Mouse (Mus musculus) liver, postnatal 0 days (tissue): ENCODE measurements around the gene Disp3. TPM values are rescaled to one million over a fixed set of nuclear protein-coding genes. Genes with fewer than 3 reads are reported as not detected.

ENCODE experiments used
- ATAC-seq: fragments of 200-750 bp; cut with Nextera tagmentation; 2 replicates; pipeline ENCODE4 v1.8.0; 2017; ENCODE audit warnings: mild to moderate bottlenecking, moderate library complexity
- DNase-seq: peaks from one replicate; pipeline ENCODE4 v3.0.0-alpha.2; 2016
- H3K27ac ChIP-seq: fragments of 300-500 bp; sonication (generic); 2 replicates; pipeline ENCODE4 v1.5.1; 2014; ENCODE audit warnings: antibody characterized with exemption, moderate library complexity, mild to moderate bottlenecking, low read depth
- H3K27me3 ChIP-seq: fragments of 300-500 bp; sonication (generic); 2 replicates; pipeline ENCODE4 v1.6.1; 2014; ENCODE audit warnings: low read length, control low read depth, mixed read lengths; ENCODE audit not compliant: insufficient read depth
- H3K36me3 ChIP-seq: fragments of 300-500 bp; sonication (generic); replicated peaks from 2 replicates; pipeline ENCODE4 v1.6.1; 2014; ENCODE audit warnings: mild to moderate bottlenecking, control low read depth, low read length, moderate library complexity, mixed read lengths; ENCODE audit not compliant: insufficient read depth
- H3K4me1 ChIP-seq: fragments of 300-500 bp; sonication (generic); 2 replicates; pipeline ENCODE4 v1.6.1; 2014; ENCODE audit warnings: antibody characterized with exemption, mild to moderate bottlenecking, control low read depth; ENCODE audit not compliant: insufficient read depth
- H3K4me2 ChIP-seq: fragments of 300-500 bp; sonication (generic); 2 replicates; pipeline ENCODE4 v1.6.1; 2014; ENCODE audit warnings: low read depth, mild to moderate bottlenecking, low read length, moderate library complexity, mixed read lengths
- H3K4me3 ChIP-seq: fragments of 300-500 bp; sonication (generic); 2 replicates; pipeline ENCODE4 v1.5.1; 2014; ENCODE audit warnings: low read depth, low read length
- H3K9ac ChIP-seq: fragments of 300-500 bp; sonication (generic); replicated peaks from 2 replicates; pipeline ENCODE4 v1.6.1; 2014; ENCODE audit warnings: mild to moderate bottlenecking, moderate library complexity
- H3K9me3 ChIP-seq: fragments of 300-500 bp; sonication (generic); 2 replicates; pipeline ENCODE4 v1.6.1; 2016; ENCODE audit warnings: mild to moderate bottlenecking, control low read depth, low read length, mixed read lengths
- CTCF ChIP-seq: sonication (generic); IDR thresholded peaks from 2 replicates; pipeline ENCODE4 v1.5.1; 2016; ENCODE audit warnings: antibody characterized with exemption, low read depth
- EP300 ChIP-seq: IDR thresholded peaks from 2 replicates; pipeline ENCODE4 v1.6.1; 2016; ENCODE audit warnings: antibody characterized with exemption, low read depth, mild to moderate bottlenecking
- whole genome bisulfite sequencing: fragments of 180-500 bp; shearing (Covaris S2); extraction: QIAGEN DNeasy Blood & Tissue Kit; methylation state at CpG from one replicate; pipeline ENCODE4 v1.1.7; 2014; ENCODE audit not compliant: insufficient replicate concordance; 5-methylcytosine and 5-hydroxymethylcytosine counted together
- polyA plus RNA-seq: library from polyadenylated mRNA; unstranded; fragments of >200 nt; fragmentation: Nextera tagmentation; extraction: Ambion mirVana; gene quantifications from 2 replicates; pipeline ENCODE4 v1.2.1, GENCODE M21; 2015

The Disp3 gene
- polyA plus RNA-seq, 1 experiment from 2014 or later: not detected

DNA sequence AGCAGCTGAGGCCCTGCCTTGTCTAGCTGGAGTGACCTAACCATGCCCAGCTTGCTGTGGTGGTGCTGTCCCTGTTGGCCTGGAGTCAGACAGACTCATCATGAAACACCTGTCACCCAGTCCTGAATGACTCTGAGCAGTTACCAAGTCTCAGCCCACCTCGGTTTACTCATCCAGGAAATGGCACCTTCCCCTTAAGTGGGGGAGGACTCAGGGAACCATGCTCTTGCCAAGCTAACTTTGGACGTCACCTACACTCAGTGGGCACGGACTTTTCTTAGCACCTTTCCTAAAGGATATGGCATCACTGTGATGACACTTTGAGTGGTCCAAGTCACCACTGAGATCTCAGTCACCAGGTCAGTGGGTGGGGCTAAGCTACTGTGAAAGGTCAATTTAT is 38.2 kb upstream of the Disp3 start:
- H3K27me3 ChIP-seq: peaks cover 4% of the 10 kb centered on the region; the same call in 1 of the 2 replicates
- DNase-seq (no peak), ATAC-seq (no peak)
- H3K4me3 ChIP-seq: no peak overlapping the region
- no peaks in the 10 kb centered on the region for H3K4me1 ChIP-seq
- H3K27ac ChIP-seq: no peak overlapping the region
- H3K9me3 ChIP-seq: no peaks in the 10 kb centered on the region
- no peaks in the 10 kb centered on the region for H3K36me3 ChIP-seq
- no peak overlapping the region for H3K4me2 ChIP-seq
- no peak overlapping the region for H3K9ac ChIP-seq
- TF ChIP-seq CTCF (no peak), EP300 (no peak)
- 75% methylated on average over 3 of the region's 3 CpGs for WGBS

DNA sequence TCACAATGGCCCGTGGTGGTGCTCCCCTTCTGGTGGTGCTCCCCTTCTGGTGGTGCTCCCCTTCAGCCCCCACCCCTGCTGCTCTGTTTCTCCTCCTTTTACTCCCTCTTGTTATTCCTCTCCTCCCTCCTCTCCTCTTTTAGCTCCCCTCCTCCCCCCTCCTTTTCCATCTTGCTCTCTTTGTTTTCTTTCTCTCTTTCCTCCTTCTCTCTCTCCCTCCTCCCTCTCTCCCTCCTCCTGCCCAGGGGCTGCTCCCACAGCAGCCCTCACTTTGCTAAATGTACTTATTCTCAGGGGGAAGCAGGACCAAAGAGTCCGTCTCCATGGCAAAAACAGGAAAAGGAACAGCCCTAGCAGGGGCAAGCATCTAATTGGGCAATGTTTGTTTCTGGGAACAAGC is 37.3 kb upstream of the Disp3 start:
- DNase-seq: no peak
- ATAC-seq: no peak
- no peak overlapping the region for H3K9ac ChIP-seq
- no peaks in the 10 kb centered on the region for H3K36me3 ChIP-seq
- no peak overlapping the region for H3K27ac ChIP-seq
- H3K4me3 ChIP-seq: no peak overlapping the region
- H3K27me3 ChIP-seq: peaks cover 4% of the 10 kb centered on the region; the same call in 1 of the 2 replicates
- WGBS: 25% methylated on average over 2 of the region's 2 CpGs
- H3K4me2 ChIP-seq: no peak overlapping the region
- no peaks in the 10 kb centered on the region for H3K4me1 ChIP-seq
- TF ChIP-seq EP300: no peak
- TF ChIP-seq CTCF: no peak
- no peaks in the 10 kb centered on the region for H3K9me3 ChIP-seq

DNA sequence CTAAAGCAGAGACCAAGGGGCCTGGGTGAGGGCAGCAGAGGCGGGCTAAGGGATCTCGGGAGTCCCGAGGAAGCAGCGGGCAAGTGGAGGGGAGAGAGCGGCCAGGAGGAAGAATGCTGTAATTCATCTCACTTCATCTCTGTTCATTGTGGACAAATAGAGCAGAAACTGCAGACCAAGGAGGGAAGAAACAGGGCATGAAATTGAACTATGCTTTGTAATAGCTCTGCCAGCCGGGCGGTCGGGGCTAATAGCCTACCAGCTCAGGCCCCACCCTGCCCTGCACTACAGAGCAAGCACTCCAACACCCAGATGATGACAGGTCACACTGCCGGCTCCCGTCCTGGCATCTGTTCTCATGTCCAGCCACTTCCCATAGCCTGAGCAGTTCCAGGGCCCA is 34.4 kb upstream of the Disp3 start:
- Histone ChIP-seq H3K4me3 (no peak overlapping the region), H3K27ac (no peak overlapping the region), H3K9ac (no peak overlapping the region), H3K27me3 (peaks cover 4% of the 10 kb centered on the region; the same call in 1 of the 2 replicates), H3K9me3 (no peaks in the 10 kb centered on the region), H3K36me3 (no peaks in the 10 kb centered on the region), H3K4me1 (no peaks in the 10 kb centered on the region), H3K4me2 (no peak overlapping the region)
- TF ChIP-seq EP300 (no peak), CTCF (no peak)
- ATAC-seq (no peak), DNase-seq (no peak)
- 53% methylated on average over 10 of the region's 10 CpGs for WGBS

DNA sequence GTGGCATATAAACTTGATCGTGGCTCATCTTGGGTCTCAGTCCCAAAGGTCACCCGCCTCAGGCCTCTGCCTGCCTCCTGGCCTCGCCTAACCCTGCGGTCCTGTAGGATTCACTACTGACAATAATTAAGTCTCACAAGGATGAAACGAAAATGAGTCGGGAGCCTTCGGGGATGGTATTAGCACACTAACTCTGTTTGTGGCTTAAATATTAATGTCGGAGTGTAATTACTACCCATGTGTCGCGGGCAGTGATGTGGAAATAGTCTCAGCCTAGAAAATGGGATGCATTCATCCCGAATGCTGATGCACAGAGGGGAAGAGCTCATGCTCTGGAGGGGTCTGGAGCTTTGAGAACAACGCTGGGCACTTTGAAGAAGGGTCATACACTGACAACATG is 31.6 kb upstream of the Disp3 start:
- ATAC-seq (no peak), DNase-seq (no peak)
- H3K4me2 ChIP-seq: no peak overlapping the region
- H3K9ac ChIP-seq: no peak overlapping the region
- H3K36me3 ChIP-seq: no peaks in the 10 kb centered on the region
- no peak for TF ChIP-seq EP300
- no peak for TF ChIP-seq CTCF
- WGBS: 80% methylated on average over 12 of the region's 12 CpGs
- no peaks in the 10 kb centered on the region for H3K4me1 ChIP-seq
- H3K4me3 ChIP-seq: no peak overlapping the region
- peaks cover 4% of the 10 kb centered on the region; the same call in 1 of the 2 replicates for H3K27me3 ChIP-seq
- H3K9me3 ChIP-seq: no peaks in the 10 kb centered on the region
- H3K27ac ChIP-seq: no peak overlapping the region

DNA sequence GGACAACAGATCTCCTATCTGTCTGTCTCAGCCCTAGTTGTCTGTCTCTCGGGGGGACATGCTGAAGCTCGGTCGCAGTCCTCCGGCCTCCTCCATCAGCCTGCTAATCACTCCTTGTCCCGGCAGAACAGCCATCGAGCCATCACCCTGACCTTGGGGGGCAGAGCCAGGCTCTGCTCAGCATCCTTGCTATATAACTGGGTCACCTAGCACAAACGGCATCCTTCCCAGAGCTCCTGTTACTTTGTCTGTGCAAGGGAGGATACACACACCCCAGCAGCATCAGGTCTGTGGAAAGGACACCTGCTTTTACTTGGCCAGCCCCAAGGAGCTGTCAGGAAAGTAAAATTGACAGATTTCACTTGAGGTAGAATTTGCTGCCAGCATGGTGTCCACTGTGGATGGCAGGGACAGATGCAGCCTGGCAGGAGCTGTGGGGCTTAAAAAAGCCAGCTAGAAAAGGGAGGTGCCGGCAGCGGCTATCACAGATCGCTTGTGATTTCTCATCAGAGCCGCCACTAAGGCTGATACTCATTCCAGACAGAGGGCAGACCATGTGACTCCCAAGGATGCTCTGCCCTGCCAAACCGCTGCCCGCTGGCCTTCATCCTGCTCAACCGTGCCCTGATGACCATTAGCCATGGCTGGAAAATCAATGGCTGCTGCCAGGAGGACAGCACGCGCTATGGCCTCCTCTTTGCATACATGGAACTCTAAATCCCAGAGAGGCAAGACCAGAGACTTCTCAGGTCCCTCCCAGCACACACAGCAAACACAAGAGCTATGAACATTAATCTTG is 27.8 kb upstream of the Disp3 start:
- no peaks in the 10 kb centered on the region for H3K27me3 ChIP-seq
- H3K9me3 ChIP-seq: no peaks in the 10 kb centered on the region
- no peak for TF ChIP-seq EP300
- no peak for TF ChIP-seq CTCF
- no peaks in the 10 kb centered on the region for H3K4me1 ChIP-seq
- 79% methylated on average over 16 of the region's 16 CpGs for WGBS
- DNase-seq (no peak), ATAC-seq (no peak)
- no peak overlapping the region for H3K4me2 ChIP-seq
- H3K36me3 ChIP-seq: no peaks in the 10 kb centered on the region
- no peak overlapping the region for H3K9ac ChIP-seq
- H3K4me3 ChIP-seq: no peak overlapping the region
- no peak overlapping the region for H3K27ac ChIP-seq

DNA sequence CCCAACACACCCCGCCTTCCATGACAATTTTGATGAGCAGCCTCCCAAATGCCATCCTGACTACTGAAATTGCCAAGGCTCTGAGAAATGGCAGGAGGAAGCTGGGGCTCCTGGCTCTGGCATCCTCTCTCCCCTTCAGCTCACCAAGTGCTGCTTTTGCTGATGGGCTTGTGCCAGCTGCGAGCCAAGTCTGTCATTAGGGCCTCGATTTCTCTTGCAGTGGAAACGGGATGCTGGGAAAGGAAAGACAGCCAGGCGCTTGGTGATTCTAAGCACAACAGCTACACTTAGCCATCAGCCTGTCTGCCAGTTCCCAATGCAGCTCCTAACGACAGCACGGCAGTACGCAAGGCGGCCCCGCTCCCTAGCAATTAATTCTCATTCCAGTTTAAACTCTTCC is 26.6 kb upstream of the Disp3 start:
- no peak for TF ChIP-seq EP300
- no peak for TF ChIP-seq CTCF
- Histone ChIP-seq H3K4me1 (no peaks in the 10 kb centered on the region), H3K36me3 (no peaks in the 10 kb centered on the region), H3K9me3 (no peaks in the 10 kb centered on the region), H3K4me3 (no peak overlapping the region), H3K27me3 (no peaks in the 10 kb centered on the region), H3K27ac (no peak overlapping the region), H3K4me2 (no peak overlapping the region), H3K9ac (no peak overlapping the region)
- no peak for DNase-seq
- ATAC-seq: no peak
- WGBS: 66% methylated on average over 10 of the region's 10 CpGs
